Mouse (Mus musculus) adrenal gland, postnatal 10 days (tissue): ENCODE measurements around the gene Serpina1d. TPM values are rescaled to one million over a fixed set of nuclear protein-coding genes. Genes with fewer than 3 reads are reported as not detected.
A peak's percentile ranks its signal among the peaks of the same experiment; 100 is the strongest.
"Not testable (repeated sequence)": the region's sequence is repeated elsewhere in the genome, so short reads cannot be mapped to it uniquely, and the experiment has no call there.

ENCODE experiments used
- DNase-seq: peaks from one replicate; pipeline ENCODE4 v3.0.0; 2021; ENCODE audit warnings: mixed read lengths
- long read RNA-seq, 2 experiments: library from polyadenylated mRNA; stranded (forward); transcript quantifications; one replicate each; pipeline ENCODE4 v2.0.0; 2021
- total RNA-seq, 2 experiments: library from RNA; stranded (reverse); gene quantifications; 2 replicates each; pipeline ENCODE4 v1.2.3; 2021

Serpina1d gene
- total RNA-seq = 100 to 1,000 TPM; 308 to 732 TPM
- long read RNA-seq, experiment 1, transcript Serpina1d-201 (5 exons, 1,394 nt) = major isoform, 734 of 966 reads
- long read RNA-seq, experiment 1, partial matches to known transcripts = 178 of 966 reads
- long read RNA-seq, experiment 1, other reads (novel, unspliced or antisense) = 54 of 966 reads
- long read RNA-seq, experiment 2, transcript Serpina1d-201 (5 exons, 1,394 nt) = major isoform, 21 of 28 reads
- long read RNA-seq, experiment 2, partial matches to known transcripts = 7 of 28 reads
- long read RNA-seq, experiment 2, other reads (novel, unspliced or antisense) = 0 of 28 reads

DNA sequence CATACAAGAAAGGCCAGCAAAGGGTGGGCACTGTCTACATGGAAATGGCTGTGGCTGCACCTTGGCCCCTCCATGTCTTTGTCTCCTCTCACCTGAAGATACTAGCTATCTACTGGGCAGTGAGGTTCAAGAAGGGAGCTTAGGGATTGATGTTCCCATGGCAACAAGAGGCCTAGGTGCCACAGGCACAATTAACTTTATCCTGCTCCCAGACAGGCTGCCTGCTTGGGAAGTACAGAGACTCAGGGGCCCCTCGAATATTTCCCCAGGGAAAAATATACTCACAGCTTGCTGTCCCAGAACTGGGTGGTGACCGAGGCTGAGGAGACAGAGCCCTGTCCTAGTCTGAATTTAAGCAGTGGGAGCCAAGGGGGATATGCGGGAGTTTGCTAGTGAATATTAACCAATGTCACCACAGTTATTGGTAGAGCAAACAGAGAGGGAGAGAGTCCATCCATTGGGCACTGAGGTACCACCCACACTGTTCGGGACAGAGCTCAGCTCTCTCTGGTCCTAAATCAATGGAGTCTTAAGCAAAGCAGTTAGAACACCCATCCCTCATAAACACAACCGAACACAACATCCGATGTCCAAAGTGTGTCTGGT is at the start of gene Serpina1d:
TSS of gene Serpina1d (minus strand) at position 347 of the 606 bp plus-strand sequence.
- not testable (repeated sequence) for DNase-seq

DNA sequence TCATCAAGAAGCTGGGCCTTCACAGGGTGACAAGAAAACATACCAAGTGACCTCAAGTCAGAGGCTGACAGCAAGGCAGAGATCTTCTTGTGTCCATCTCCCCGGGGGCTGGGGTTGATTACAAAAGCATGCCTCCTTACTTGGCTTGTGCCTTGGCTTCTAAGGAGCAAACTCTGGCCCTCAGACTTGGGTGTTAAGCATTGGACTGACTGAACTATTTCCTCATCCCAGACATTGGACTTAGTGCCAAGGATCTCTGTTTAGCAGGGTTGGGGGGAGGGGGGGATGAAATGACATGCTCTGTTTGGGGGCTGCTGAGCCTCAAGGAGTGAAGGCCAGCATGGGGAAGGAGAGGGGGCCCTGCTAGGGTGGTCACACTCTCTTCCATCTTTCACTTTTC is 2.8 kb downstream of the Serpina1d start:
- peak; percentile 14 for DNase-seq

DNA sequence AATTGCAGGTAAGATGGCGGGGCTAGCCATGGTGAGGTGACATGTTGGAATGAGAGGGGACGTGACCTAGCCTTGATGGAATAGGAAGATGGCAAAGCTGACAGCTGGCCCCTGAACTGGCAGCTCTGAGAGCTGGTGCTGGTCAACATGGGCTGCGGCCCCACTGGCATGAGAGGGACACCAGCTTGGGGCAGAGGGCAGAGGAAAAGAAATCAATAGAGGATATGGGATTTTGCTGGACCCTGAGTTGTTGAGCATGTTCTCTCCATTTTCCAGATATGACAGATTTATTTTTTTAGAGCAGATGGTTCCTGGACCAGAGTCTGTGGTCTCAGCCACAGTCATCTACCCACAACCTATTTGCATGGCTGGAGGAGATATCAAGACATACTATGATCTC is 10.3 kb downstream of the Serpina1d start:
- not testable (repeated sequence) for DNase-seq

DNA sequence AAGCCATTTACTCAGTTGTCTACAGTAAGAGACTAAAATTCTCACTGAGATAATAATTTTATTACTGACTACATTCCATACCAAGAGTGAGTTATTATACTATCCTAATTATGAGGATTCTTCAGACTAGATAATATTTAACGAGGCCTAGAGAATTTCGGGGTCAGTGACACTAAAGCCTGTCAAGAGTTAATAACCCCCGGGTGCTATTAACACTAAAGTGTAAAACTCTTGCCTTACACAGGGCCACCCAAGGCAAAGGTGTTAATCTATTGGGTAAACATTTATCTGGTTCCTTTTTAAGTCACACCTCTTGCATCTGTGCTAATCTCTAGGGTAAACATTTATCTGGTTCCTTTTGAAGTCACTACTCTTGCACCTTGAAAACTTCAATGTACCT is 13.1 kb downstream of the Serpina1d start:
- DNase-seq = not testable (repeated sequence)

DNA sequence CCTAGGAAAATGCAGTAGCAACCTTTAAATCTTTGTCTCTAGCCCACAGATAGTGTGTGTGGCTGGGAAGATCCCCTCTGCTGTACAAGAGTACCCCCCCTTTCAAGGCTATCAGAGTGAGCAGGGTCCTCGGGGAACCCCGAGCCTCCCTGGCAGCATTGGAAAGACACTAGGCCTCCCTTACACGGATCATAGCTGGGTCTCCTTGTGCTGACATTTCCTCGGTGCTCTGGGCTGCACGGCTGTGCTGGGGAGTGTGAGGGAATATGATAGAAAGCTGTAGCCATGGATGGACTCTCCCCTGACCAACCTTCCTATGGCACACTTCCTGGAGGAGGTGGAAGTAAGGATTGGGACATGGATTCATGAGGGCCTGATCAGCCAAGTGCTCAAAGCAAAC is 27.4 kb downstream of the Serpina1d start:
- not testable (repeated sequence) for DNase-seq

DNA sequence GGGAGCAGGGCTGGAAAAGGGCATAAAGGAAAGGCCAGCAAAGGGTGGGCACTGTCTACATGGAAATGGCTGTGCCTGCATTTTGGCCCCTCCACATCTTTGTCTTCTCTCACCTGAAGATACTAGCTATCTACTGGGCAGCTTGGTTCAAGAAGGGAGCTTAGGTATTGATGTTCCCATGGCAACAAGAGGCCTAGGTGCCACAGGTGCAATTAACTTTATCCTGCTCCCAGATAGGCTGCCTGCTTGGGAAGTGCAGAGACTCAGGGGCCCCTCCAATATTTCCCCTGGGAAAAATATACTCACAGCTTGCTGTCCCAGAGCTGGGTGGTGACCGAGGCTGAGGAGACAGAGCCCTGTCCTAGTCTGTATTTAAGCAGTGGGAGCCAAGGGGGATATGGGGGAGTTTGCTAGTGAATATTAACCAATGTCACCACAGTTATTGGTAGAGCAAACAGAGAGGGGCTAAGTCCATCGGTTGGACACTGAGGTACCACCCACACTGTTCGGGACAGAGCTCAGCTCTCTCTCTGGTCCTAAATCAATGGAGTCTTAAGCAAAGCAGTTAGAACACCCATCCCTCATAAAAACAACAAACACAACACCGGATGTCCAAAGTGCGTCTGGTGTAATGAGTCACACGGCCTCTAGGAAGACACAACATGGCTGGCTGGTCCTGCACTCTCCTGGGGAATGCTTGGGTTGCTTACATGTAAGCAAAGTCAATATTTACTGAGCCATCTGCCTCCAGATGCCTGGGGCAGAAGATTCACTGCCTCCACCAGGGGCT is 35.4 kb downstream of the Serpina1d start:
- DNase-seq = not testable (repeated sequence)

DNA sequence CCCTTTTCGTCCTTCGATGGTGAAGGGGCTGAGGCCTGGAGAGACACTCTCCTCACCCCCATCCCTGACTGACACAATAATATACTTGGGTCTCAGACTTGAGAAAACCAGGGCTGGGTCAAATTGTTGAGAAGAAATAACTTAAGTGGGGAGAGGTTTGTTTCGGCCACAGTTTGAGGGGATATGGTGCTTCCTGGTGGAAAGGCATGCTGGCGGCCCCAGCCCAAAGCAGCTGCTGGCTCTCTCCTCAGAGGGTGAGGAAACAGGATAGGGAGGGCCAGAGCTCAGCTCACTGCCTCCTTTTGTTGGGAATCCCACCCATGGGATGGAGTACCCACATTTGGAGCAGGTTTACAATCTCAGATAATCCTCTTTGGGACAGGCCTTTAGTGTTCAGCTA is 37.8 kb downstream of the Serpina1d start:
- not testable (repeated sequence) for DNase-seq

DNA sequence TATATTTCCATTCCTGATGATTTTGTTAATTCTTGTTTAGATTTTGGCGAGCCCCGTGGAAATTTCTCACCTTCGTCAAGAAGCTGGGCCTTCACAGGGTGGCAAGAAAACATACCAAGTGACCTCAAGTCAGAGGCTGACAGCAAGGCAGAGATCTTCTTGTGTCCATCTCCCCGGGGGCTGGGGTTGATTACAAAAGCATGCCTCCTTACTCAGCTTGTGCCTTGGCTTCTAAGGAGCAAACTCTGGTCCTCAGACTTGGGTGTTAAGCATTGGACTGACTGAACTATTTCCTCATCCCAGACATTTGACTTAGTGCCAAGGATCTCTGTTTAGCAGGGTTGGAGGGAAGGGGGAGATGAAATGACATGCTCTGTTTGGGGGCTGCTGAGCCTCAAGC is 38.3 kb downstream of the Serpina1d start:
- peak; percentile 14 for DNase-seq

Other genes starting within 250 kb of the Serpina1d start
- 1 to 10 TPM; 2.3 to 3.2 TPM for gene Ppp4r4, start 241.3 kb downstream of the Serpina1d start, total RNA-seq
- 10 to 100 TPM; 11.9 to 22.2 TPM for gene Serpina10, start 142.1 kb downstream of the Serpina1d start, total RNA-seq
- 10 to 100 TPM; 12.2 to 21.7 TPM for gene Serpina6, start 116.4 kb downstream of the Serpina1d start, total RNA-seq
- gene Serpina16, start 97.5 kb downstream of the Serpina1d start, total RNA-seq = not detected
- not detected for gene Serpina1f, start 78.1 kb downstream of the Serpina1d start, total RNA-seq
- 1,000 to 10,000 TPM in 1 of 2 experiments, 100 to 1,000 TPM in 1; 691 to 1,677 TPM for gene Serpina1b, start 56.8 kb upstream of the Serpina1d start, total RNA-seq
- 100 to 1,000 TPM; 292 to 744 TPM for gene Serpina1a, start 90.0 kb upstream of the Serpina1d start, total RNA-seq
- gene Serpina1c, start 131.3 kb upstream of the Serpina1d start, total RNA-seq = 100 to 1,000 TPM; 280 to 719 TPM
- gene Serpina1e, start 185.4 kb upstream of the Serpina1d start, total RNA-seq = 100 to 1,000 TPM; 155 to 364 TPM
- 10 to 100 TPM; 15.8 to 45.3 TPM for gene Serpina11, start 216.4 kb upstream of the Serpina1d start, total RNA-seq
- gene Serpina9, start 240.2 kb upstream of the Serpina1d start, total RNA-seq = under 1 TPM in 1 of 2 experiments, not detected in 1; 0.12 TPM